Mouse (Mus musculus) gastrocnemius, postnatal 4 days (tissue): Measurements from ENCODE around the gene Cpsf6. TPM values are rescaled to one million over a fixed set of nuclear protein-coding genes. Genes with fewer than 3 reads are reported as not detected.

Source experiments
- DNase-seq, 2 experiments: peaks; one replicate each; pipeline ENCODE4 v3.0.0; 2021 to 2022; ENCODE audit warnings: low spot score in 2 of 2, mixed read lengths in 2 of 2
- long read RNA-seq, 2 experiments: library from polyadenylated mRNA; stranded (forward); transcript quantifications; one replicate each; pipeline ENCODE4 v2.0.0; 2021
- total RNA-seq, 2 experiments: library from RNA; stranded (reverse); gene quantifications; 2 replicates each; pipeline ENCODE4 v1.2.3; 2021

Gene Cpsf6
- total RNA-seq: 10 to 100 TPM; 64.2 to 73.4 TPM
- long read RNA-seq, experiment 1, full-length matches to known transcripts: 33 of 58 reads
- long read RNA-seq, experiment 1, partial matches to known transcripts: 4 of 58 reads
- long read RNA-seq, experiment 1, other reads (novel, unspliced or antisense): 21 of 58 reads
- long read RNA-seq, experiment 2, full-length matches to known transcripts: 35 of 64 reads
- long read RNA-seq, experiment 2, partial matches to known transcripts: 3 of 64 reads
- long read RNA-seq, experiment 2, other reads (novel, unspliced or antisense): 26 of 64 reads

GRCm38 (mm10) chr10:117379908-117380307 lies at the start of gene Cpsf6:
TSS of gene Cpsf6 (minus strand) at chr10:117380015.
- DNase-seq: no peak

- no peak for DNase-seq
These were observed 46.8 kb upstream of the Cpsf6 start for GRCm38 (mm10) chr10:117426615-117426969.

- no peak for DNase-seq
These were observed 46.2 kb upstream of the Cpsf6 start for GRCm38 (mm10) chr10:117425907-117426614.

- DNase-seq: no peak
These were observed 45.2 kb upstream of the Cpsf6 start for GRCm38 (mm10) chr10:117425013-117425412.

- no peak for DNase-seq
These were observed 44.5 kb upstream of the Cpsf6 start for GRCm38 (mm10) chr10:117424146-117424905.

- DNase-seq: no peak
These were observed 43.5 kb upstream of the Cpsf6 start for GRCm38 (mm10) chr10:117423025-117424002.

GRCm38 (mm10) chr10:117422174-117422808 lies 42.5 kb upstream of the Cpsf6 start:
- no peak for DNase-seq

GRCm38 (mm10) chr10:117421283-117422107 lies 41.7 kb upstream of the Cpsf6 start:
- no peak for DNase-seq

GRCm38 (mm10) chr10:117420502-117421282 lies 40.9 kb upstream of the Cpsf6 start:
- no peak for DNase-seq

GRCm38 (mm10) chr10:117419577-117420290 lies 39.9 kb upstream of the Cpsf6 start:
- no peak for DNase-seq

- no peak for DNase-seq
These were observed 38.9 kb upstream of the Cpsf6 start for GRCm38 (mm10) chr10:117418668-117419237.

GRCm38 (mm10) chr10:117417772-117418667 lies 38.2 kb upstream of the Cpsf6 start:
- no peak for DNase-seq

- DNase-seq: no peak
These were observed 37.6 kb upstream of the Cpsf6 start for GRCm38 (mm10) chr10:117417470-117417767.

GRCm38 (mm10) chr10:117416636-117417469 lies 37.0 kb upstream of the Cpsf6 start:
- no peak for DNase-seq

GRCm38 (mm10) chr10:117416095-117416494 lies 36.3 kb upstream of the Cpsf6 start:
- DNase-seq: no peak
